ENCODE assay signal across 7 mouse cellular contexts in the genomic region with DNA sequence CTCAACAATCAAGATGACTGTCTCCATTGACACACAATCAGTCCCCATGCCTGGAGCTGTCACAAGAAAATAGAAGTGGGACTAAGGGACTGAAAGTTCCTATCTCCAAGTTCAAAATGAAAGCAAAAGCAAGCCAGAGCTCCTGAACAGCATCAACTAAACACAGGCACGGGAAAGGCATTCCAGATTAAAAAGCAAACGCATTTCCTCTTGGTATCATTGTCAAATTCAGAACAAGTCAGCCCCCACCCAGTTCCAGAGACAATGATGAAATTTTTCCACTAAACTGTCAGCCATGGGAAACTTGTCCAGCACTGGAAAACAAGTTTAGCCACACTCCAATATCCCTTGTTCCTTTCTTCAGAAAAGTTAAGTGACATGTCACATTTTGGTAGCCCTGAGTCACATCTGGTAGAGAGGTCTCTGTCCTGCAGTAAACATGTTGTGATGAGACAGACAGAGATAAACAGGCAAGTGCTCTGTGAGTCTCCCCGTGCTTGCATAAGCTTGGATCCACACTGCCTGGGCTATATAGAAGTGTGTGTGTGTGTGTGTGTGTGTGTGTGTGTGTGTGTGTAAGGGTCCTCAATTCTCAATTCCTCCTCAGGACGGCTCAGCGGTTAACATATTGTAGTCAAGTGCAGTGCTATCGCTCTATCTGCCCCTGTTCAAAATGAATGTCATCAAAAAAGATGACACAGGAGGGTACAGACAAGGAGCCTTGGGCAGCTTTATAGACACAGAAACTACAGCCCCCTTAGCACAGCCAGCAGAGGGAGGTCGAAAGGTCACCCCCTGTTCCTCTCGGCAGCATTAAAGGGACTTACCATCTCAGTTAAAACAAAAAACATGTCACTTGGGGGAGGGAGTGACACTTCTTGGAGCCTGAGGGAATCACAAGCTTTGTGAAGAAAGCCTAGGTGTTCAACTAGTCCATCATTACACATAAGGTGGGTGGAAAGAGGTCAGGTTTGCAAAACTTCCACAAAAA. TPM values are rescaled to one million over a fixed set of nuclear protein-coding genes. Genes with fewer than 3 reads are reported as not detected.
DNase-seq lines count a peak whose midpoint lies in the region; ATAC-seq and TF ChIP-seq lines count a peak whose summit lies in the region.

No protein-coding gene starts in this region.

- H3K4me2 ChIP-seq in forebrain, embryonic 14.5 days (ENCODE audit: low read length), result peak overlapping the region; percentile 73
- peak overlapping the region; percentile 93 for H3K4me2 ChIP-seq in limb, embryonic 12.5 days
- peak overlapping the region; percentile 87 for H3K4me2 ChIP-seq in midbrain, postnatal 0 days (ENCODE audit: low read depth, low read length, poor library complexity, severe bottlenecking)

- peak; percentile 43 to 45 for DNase-seq in spleen, postnatal 10 days (ENCODE audit: low spot score in 2 of 2)
- DNase-seq in spleen, postnatal 14 days (ENCODE audit: low spot score in 2 of 2), result no peak
- DNase-seq in forebrain, embryonic 14.5 days (ENCODE audit: low spot score), result no peak
- DNase-seq in midbrain, postnatal 0 days (ENCODE audit: low spot score), result no peak
- no peak for DNase-seq in ovary, postnatal 10 days (ENCODE audit: low spot score)

- no peak for ATAC-seq in forebrain, embryonic 14.5 days
- ATAC-seq in limb, embryonic 12.5 days (ENCODE audit: insufficient number of reproducible peaks, insufficient read depth, low FRiP score, low TSS enrichment, low read depth), result no peak
- no peak for ATAC-seq in midbrain, postnatal 0 days (ENCODE audit: low FRiP score)
- ATAC-seq in granulocyte monocyte progenitor cell, adult 5-6 weeks (replicated peaks; ENCODE audit: poor library complexity, severe bottlenecking), result no peak

- peak overlapping the region; percentile 95 for H3K9ac ChIP-seq in forebrain, embryonic 14.5 days (ENCODE audit: low read length)
- peak overlapping the region; percentile 42 for H3K9ac ChIP-seq in limb, embryonic 12.5 days (replicated peaks)
- H3K9ac ChIP-seq in midbrain, postnatal 0 days (replicated peaks; ENCODE audit: low read length, poor library complexity, severe bottlenecking), result peak overlapping the region; percentile 90

- H3K4me1 ChIP-seq in forebrain, embryonic 14.5 days (ENCODE audit: control insufficient read depth, insufficient read depth, low read length), result peaks cover 34% of the 10 kb centered on the region
- peaks cover 49% of the 10 kb centered on the region for H3K4me1 ChIP-seq in limb, embryonic 12.5 days (replicated peaks)
- peaks cover 33% of the 10 kb centered on the region for H3K4me1 ChIP-seq in midbrain, postnatal 0 days (ENCODE audit: insufficient read depth, low read length)

- no peaks in the 10 kb centered on the region; the same call in 1 of the 2 replicates for H3K36me3 ChIP-seq in forebrain, embryonic 14.5 days (ENCODE audit: control insufficient read depth, insufficient read depth, low read length)
- H3K36me3 ChIP-seq in limb, embryonic 12.5 days, result 0 out of 2 replicates have a peak, but pooled peaks cover 2% of the 10 kb centered on the region
- H3K36me3 ChIP-seq in midbrain, postnatal 0 days (ENCODE audit: insufficient read depth, low read length), result no peaks in the 10 kb centered on the region

- no peak overlapping the region for H3K27ac ChIP-seq in forebrain, embryonic 14.5 days (ENCODE audit: low read depth, low read length)
- H3K27ac ChIP-seq in limb, embryonic 12.5 days, result no peak overlapping the region
- H3K27ac ChIP-seq in midbrain, postnatal 0 days (ENCODE audit: low read depth, low read length), result no peak overlapping the region

- peak overlapping the region; percentile 77 for H3K4me3 ChIP-seq in forebrain, embryonic 14.5 days (ENCODE audit: low read depth, low read length)
- H3K4me3 ChIP-seq in limb, embryonic 12.5 days (replicated peaks), result peak overlapping the region; percentile 87
- peak overlapping the region; percentile 79 for H3K4me3 ChIP-seq in midbrain, postnatal 0 days (ENCODE audit: low read depth, low read length)

- H3K27me3 ChIP-seq in forebrain, embryonic 14.5 days (replicated peaks; ENCODE audit: control insufficient read depth, insufficient read depth, low read length), result no peaks in the 10 kb centered on the region
- H3K27me3 ChIP-seq in limb, embryonic 12.5 days, result no peaks in the 10 kb centered on the region
- H3K27me3 ChIP-seq in midbrain, postnatal 0 days (ENCODE audit: insufficient read depth, low read length), result no peaks in the 10 kb centered on the region

- H3K9me3 ChIP-seq in forebrain, embryonic 14.5 days (replicated peaks; ENCODE audit: control insufficient read depth, low read length), result no peaks in the 10 kb centered on the region
- H3K9me3 ChIP-seq in limb, embryonic 12.5 days, result no peaks in the 10 kb centered on the region
- no peaks in the 10 kb centered on the region for H3K9me3 ChIP-seq in midbrain, postnatal 0 days (ENCODE audit: low read length)

- no peak for TF ChIP-seq CTCF in midbrain, postnatal 0 days (IDR thresholded peaks at IDR 0.05)

- 55% methylated on average over 8 of the region's 8 CpGs for WGBS in forebrain, embryonic 14.5 days
- WGBS in limb, embryonic 12.5 days, result 59% methylated on average over 8 of the region's 8 CpGs
- WGBS in midbrain, postnatal 0 days, result 33% methylated on average over 8 of the region's 8 CpGs

RNA-seq across cellular contexts. Expression of a gene that starts 2.0 kb away (rescaled TPM):
- 18.2 and 23.1 TPM in 2 replicates for polyA plus RNA-seq in forebrain, embryonic 14.5 days (2014; fragmentation: Nextera tagmentation; extraction: Ambion mirVana)
- polyA plus RNA-seq in limb, embryonic 12.5 days (2016; fragmentation: Nextera tagmentation; extraction: Ambion mirVana), result 17.7 and 19.0 TPM in 2 replicates
- 115 and 152 TPM in 2 replicates for total RNA-seq in midbrain, postnatal 0 days (2014; rRNA removed)
- polyA plus RNA-seq in midbrain, postnatal 0 days (2015; fragmentation: Nextera tagmentation; extraction: Ambion mirVana), result 35.4 and 36.3 TPM in 2 replicates
- total RNA-seq in granulocyte monocyte progenitor cell, adult 5-6 weeks (2014; fragmentation: Nextera tagmentation), result 1.5 and 6.2 TPM in 2 replicates
- total RNA-seq in granulocyte monocyte progenitor cell, adult 5-6 weeks (2017), result 3.7 and 4.2 TPM in 2 replicates

RNA-seq across cellular contexts. Expression of a gene that starts 28.2 kb away (rescaled TPM):
- 7.7 and 8.9 TPM in 2 replicates for polyA plus RNA-seq in forebrain, embryonic 14.5 days (2014; fragmentation: Nextera tagmentation; extraction: Ambion mirVana)
- 21.2 and 21.3 TPM in 2 replicates for polyA plus RNA-seq in limb, embryonic 12.5 days (2016; fragmentation: Nextera tagmentation; extraction: Ambion mirVana)
- total RNA-seq in midbrain, postnatal 0 days (2014; rRNA removed), result 14.6 and 21.2 TPM in 2 replicates
- polyA plus RNA-seq in midbrain, postnatal 0 days (2015; fragmentation: Nextera tagmentation; extraction: Ambion mirVana), result 5.4 and 5.6 TPM in 2 replicates
- 16.4 and 19.2 TPM in 2 replicates for total RNA-seq in granulocyte monocyte progenitor cell, adult 5-6 weeks (2014; fragmentation: Nextera tagmentation)
- total RNA-seq in granulocyte monocyte progenitor cell, adult 5-6 weeks (2017), result 18.1 and 43.1 TPM in 2 replicates

Comparison
In these comparisons a context has a peak if more than half of its experiments do, and no peak if none do; other contexts are left out.
1. DNase-seq: peak in spleen, postnatal 10 days (2 of 2); none in spleen, postnatal 14 days (0 of 2), forebrain, embryonic 14.5 days (single experiment), midbrain, postnatal 0 days (single experiment) and ovary, postnatal 10 days (single experiment).
2. H3K9ac ChIP-seq: peak in every context shown above with its lines; median percentile 95 in forebrain, embryonic 14.5 days; 90 in midbrain, postnatal 0 days; 42 in limb, embryonic 12.5 days.
3. Peak in every context shown above with its lines, with median percentiles within 50 percentile points of each other: H3K4me2 ChIP-seq and H3K4me3 ChIP-seq.